Mouse (Mus musculus): ENCODE results near the gene Tapbpl. TPM values are rescaled to one million over a fixed set of nuclear protein-coding genes. Genes with fewer than 3 reads are reported as not detected.
A peak's percentile ranks its signal among the peaks of the same experiment; 100 is the strongest.

The Tapbpl gene
- total RNA-seq, 2 experiments from 2014 or later, result 2.1 to 2.3 TPM

DNA sequence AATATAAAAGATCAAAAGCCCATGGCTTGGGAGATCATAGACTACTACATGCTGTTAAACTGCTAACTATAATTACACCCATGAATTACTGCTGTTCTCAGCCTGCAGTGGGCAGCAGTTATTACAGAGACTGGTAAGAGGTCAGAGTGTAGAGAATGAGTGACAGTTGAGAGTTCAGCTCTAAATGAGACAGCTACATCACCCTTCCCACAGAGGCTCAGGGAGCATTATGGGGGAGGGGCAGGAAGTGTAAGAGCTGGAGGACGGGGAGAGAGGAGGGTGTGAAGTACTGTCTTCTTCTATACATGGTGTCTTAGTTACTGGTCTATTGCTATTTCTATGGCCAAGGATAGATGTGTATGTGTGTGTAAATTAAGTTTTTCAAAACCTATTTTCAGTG is 12.9 kb upstream of the Tapbpl start:
- DNase-seq, result no peak
- intact Hi-C loops (cut with DNase I), result no loop called here

DNA sequence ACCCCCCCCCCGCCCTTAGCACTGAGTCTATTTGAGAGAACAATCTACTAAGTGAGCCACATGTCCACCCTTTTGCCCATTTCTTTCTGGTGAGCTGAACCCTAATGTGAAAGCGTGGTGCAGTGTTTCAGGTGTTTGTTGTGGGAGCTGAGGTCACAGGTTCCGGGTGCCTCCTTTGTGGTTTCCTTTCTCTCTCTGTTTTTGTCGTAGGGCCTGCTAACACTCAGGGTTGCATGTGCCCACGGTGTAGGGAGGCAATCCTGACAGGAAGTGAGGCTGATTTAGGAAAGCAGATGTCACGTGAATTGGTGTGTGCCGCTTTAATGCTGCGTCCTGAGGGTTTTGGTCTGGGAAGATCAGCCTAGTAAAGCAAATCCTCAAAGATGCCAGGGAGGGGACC is 9.9 kb upstream of the Tapbpl start:
- no peak for DNase-seq
- intact Hi-C loops (cut with DNase I), result no loop called here

DNA sequence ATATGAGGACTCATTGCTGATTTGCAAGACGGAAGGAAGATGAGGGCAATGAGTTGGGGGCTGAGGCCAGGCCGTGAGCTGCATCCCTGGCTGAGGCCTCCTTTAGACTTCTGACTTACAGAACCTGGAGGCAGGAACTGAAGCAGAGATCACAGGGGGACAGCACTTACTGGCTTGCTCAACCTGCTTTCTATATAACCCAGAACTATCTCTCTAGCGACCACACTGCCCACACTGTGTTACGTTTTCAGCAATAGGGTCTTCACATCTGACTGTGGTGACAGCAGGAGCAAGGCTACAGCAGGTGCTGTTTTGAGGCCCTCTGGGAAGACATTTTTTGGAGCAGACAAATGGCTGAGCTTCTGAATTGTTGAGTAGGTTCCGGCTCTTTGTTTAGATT is 9.0 kb upstream of the Tapbpl start:
- intact Hi-C loops (cut with DNase I), result no loop called here
- DNase-seq, result no peak

GRCm38 (mm10) chr6:125239547-125239946 is 7.9 kb upstream of the Tapbpl start:
- intact Hi-C loops (cut with DNase I), result no loop called here

DNA sequence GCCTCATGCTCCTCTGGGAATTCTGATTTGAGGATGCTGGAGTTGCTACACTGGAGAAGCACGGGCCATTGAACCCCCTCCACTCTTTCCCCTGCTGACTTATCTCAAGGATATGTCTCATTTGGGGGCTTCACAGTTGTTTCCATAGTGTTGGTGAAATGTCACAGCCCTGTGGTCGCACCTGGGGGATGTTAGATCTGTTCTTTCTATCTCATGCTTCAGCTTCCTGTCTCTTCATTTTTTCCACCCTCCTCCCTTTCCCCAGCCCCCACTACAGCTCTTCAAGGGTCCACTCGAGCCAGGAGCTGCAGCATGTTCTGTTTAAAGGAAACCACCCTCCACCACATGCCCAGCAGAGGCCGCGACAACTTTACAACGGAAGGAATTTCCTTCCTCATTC is 6.7 kb upstream of the Tapbpl start:
- intact Hi-C loops (cut with DNase I), result no loop called here
- DNase-seq, result no peak

More at GRCm38 (mm10) chr6:125239547-125239946, 7.9 kb upstream of the Tapbpl start:
- no peak for DNase-seq

- DNase-seq, result no peak
- intact Hi-C loops (cut with DNase I), result no loop called here
These were observed 5.8 kb upstream of the Tapbpl start for GRCm38 (mm10) chr6:125237421-125237820.

- intact Hi-C loops (cut with DNase I), result no loop called here
- no peak for DNase-seq
These were observed 5.1 kb upstream of the Tapbpl start, which contains the start of gene Cd27 for GRCm38 (mm10) chr6:125236782-125237181. TSS of gene Cd27 (minus strand) at chr6:125237010.

- intact Hi-C loops (cut with DNase I), result no loop called here
- DNase-seq, result no peak
These were observed 4.7 kb upstream of the Tapbpl start for GRCm38 (mm10) chr6:125236341-125236740.

DNA sequence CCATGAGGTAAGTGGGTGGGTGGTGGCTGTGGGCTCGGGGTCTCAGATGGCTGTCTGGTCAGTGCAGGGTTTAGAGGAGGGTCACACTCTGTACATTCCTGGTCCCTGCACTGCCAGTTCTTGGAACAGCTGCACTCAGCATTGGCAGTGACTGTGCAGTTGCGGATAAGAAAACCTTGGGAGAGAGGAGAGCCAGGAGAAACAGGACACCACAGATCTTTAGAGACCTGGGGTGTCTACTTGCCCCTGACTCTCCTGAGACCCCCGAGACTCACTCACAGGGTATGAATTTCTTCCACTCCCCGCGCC is 2.8 kb upstream of the Tapbpl start:
- intact Hi-C loops (cut with DNase I), result no loop called here
- DNase-seq, result no peak

DNA sequence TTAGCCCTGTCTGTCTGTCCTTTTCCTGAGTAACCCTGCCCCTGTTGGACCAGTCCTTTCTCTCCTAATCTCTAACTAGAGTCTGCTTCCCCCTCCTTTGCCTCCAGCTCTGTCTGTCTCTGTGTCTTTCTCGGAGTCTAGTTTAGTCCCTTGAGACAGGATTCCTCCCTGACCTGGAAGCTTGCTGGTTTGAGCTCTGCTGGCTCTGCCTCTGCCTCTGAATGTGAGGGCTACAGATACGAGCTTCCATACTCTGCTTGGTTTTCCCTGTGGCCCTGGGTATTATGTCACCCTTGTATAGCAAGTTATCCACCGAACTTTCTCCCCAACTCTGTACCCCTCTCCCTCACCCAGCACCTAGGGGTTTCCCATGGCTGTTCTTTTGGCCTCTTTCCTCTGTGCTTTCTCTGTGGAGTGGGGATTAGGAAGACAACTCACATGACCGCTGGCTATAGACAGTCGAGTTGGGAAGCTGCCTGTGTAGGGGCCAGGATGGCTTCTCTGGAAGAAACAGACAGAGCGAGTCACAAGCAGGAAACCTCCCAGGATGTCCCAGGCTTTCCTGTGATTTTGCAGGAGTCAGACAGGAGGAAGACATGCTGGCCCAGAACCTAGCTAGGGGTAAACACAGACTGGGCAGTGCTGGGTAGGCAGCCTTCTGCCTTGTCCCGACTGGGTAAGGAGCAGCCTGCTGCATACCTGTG is 2.3 kb upstream of the Tapbpl start:
- DNase-seq, result no peak
- intact Hi-C loops (cut with DNase I), result no loop called here

DNA sequence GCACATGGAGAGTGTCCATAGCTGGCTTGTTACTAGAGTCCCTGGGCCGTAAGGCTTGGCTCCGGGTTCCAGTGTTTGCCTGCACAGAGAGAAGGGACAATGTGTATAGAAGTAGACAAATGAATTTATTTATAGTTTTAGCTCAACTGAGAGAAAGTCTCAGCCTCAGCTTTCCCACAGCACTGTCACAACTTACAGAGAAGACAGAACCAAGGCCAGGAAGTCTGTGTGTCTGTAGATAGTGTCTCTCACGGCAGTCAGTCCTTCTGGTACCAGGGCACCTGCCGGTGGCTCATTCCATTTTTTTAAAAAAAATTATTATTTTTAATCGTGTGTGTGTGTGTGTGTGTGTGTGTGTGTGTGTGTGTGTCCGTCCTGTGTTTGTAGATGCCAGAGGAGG is 856 bp upstream of the Tapbpl start:
- intact Hi-C loops (cut with DNase I), result no loop called here
- DNase-seq, result no peak

- no peak for DNase-seq
- intact Hi-C loops (cut with DNase I), result no loop called here
These were observed 381 bp upstream of the Tapbpl start for GRCm38 (mm10) chr6:125232045-125232437.

GRCm38 (mm10) chr6:125230571-125230970 is 1.1 kb downstream of the Tapbpl start:
- intact Hi-C loops (cut with DNase I), result no loop called here
- DNase-seq, result no peak

GRCm38 (mm10) chr6:125225518-125226115 is 6.0 kb downstream of the Tapbpl start:
- intact Hi-C loops (cut with DNase I), result no loop called here
- DNase-seq, result no peak

DNA sequence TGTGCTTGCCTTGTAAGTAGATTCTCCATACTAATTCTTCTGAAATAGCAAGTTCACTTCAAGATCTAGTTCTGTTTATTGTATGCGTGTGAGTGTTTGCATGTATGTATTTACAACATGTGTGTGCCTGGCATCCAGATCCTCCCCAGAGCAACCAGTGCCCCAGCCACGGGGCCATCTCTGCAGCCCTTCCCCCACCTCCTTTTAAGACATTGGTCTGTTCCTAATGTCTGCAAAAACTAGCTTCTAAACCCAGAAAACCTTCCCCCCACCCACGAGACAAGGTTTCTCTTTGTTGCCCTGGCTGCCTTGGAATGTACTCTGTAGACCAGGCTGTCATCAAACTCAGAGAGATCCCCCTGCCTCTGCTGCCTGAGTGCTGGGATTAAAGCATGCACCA is 9.1 kb downstream of the Tapbpl start:
- DNase-seq, result no peak
- intact Hi-C loops (cut with DNase I), result no loop called here

GRCm38 (mm10) chr6:125222146-125222545 is 9.5 kb downstream of the Tapbpl start:
- intact Hi-C loops (cut with DNase I), result no loop called here

DNA sequence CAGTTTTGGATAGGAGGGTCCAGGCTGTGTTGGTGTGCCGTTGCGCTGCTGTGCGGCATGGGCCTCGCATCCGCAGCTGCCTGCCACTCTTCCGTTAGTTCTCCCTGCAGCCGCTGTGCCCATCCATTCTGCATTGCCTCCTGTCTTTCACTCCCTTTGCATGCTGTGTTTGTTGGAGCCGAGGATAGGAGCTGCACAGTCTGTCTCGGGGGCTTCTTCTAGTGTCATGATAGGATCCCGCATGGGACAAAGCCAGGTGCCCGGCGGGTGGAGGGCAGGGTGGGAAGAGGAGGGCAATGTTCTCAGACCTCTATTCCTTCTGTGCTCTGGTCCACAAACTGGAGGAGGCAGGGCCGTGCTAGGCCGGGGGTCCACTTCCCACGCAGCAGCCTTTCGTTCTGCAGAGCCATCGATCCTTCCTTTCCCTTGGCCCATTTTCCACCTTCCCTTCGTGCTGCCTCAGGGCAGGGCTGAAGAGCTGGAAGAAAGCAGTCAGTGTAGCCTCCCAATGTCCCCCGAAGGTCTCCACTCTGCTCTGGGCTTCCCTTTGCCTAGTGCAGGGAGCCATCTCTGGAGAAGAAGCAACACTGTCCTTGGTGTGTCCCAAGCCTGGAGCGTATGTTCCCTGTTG is 10.4 kb downstream of the Tapbpl start:
- no peak for DNase-seq
- intact Hi-C loops (cut with DNase I), result no loop called here

More at GRCm38 (mm10) chr6:125222146-125222545, 9.5 kb downstream of the Tapbpl start:
- no peak for DNase-seq

DNA sequence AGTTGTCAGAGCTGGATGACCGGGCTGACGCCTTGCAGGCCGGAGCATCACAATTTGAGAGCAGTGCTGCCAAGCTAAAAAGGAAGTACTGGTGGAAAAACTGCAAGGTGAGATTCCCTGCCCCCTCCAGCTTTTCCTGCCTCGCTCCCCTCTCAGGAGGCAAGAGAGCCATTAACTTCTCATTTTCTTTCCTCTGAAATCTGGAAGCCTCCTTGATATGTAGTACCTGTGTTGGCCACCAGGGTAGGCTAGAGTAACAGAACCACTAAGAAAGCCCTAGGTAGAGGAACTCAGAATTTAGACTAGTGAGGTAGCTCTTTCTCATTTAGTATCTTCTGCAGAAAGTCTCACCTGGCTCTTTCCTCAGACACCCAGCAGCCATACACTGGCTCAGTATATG is 12.7 kb downstream of the Tapbpl start:
- DNase-seq, result peak in 1 of 2 experiments; percentile 34
- intact Hi-C loops (cut with DNase I), result no loop called here

- intact Hi-C loops (cut with DNase I), result no loop called here
- DNase-seq, result no peak
These were observed 13.8 kb downstream of the Tapbpl start for GRCm38 (mm10) chr6:125217899-125218298.

- intact Hi-C loops (cut with DNase I), result loop anchor here (1.0 kb wide), 1 partner anchor 55 kb away; no protein-coding TSS in a partner anchor
- no peak for DNase-seq
These were observed 14.8 kb downstream of the Tapbpl start for GRCm38 (mm10) chr6:125216898-125217297.

- intact Hi-C loops (cut with DNase I), result no loop called here
- DNase-seq, result peak; percentile 87 to 90
These were observed 16.3 kb downstream of the Tapbpl start, which contains the start of gene Vamp1 for GRCm38 (mm10) chr6:125215148-125215954. TSS of gene Vamp1 (plus strand) at chr6:125215551.
